Mouse (Mus musculus) MEL (cell line): ENCODE data around the gene Lag3. TPM values are rescaled to one million over a fixed set of nuclear protein-coding genes. Genes with fewer than 3 reads are reported as not detected.
A peak's percentile ranks its signal among the peaks of the same experiment; 100 is the strongest.

Experiments
- DNase-seq: peaks from one replicate; pipeline ENCODE4 v3.0.0; 2011; ENCODE audit warnings: low read depth, low spot score
- H3K27ac ChIP-seq: 2 replicates; pipeline ENCODE4 v1.5.1; 2012; ENCODE audit warnings: low read depth, mild to moderate bottlenecking, control low read depth, low read length, moderate library complexity; ENCODE audit not compliant: control insufficient read depth
- H3K27me3 ChIP-seq, 2 experiments: fragments of 150-350 bp in 1 of 2; sonication (generic) in 1 of 2; 2 replicates each; pipeline ENCODE4 v1.6.1; 2012; ENCODE audit warnings: low read length in 2 of 2, mild to moderate bottlenecking in 2 of 2, improper control_type of control experiment in 1 of 2, moderate library complexity in 1 of 2; ENCODE audit not compliant: insufficient read depth in 2 of 2, control insufficient read depth in 1 of 2
- H3K36me3 ChIP-seq, 2 experiments: 2 replicates each; pipeline ENCODE4 v1.6.1; 2012 to 2014; ENCODE audit warnings: low read length in 2 of 2, improper control_type of control experiment in 1 of 2, inconsistent platforms in 1 of 2, mild to moderate bottlenecking in 1 of 2; ENCODE audit not compliant: insufficient read depth in 2 of 2, control insufficient read depth in 1 of 2
- H3K4me1 ChIP-seq, 2 experiments: fragments of 150-350 bp in 1 of 2; sonication (generic) in 1 of 2; 2 replicates each; pipeline ENCODE4 v1.6.1; 2012; ENCODE audit warnings: low read length in 2 of 2, improper control_type of control experiment in 1 of 2, mild to moderate bottlenecking in 1 of 2; ENCODE audit not compliant: insufficient read depth in 2 of 2, control insufficient read depth in 1 of 2
- H3K4me3 ChIP-seq, 2 experiments: fragments of 150-350 bp in 1 of 2; sonication (generic) in 1 of 2; 2 replicates each; pipeline ENCODE4 v1.5.1; 2012; ENCODE audit warnings: low read depth in 2 of 2, low read length in 2 of 2, mild to moderate bottlenecking in 2 of 2, moderate library complexity in 2 of 2, control low read depth in 1 of 2, improper control_type of control experiment in 1 of 2; ENCODE audit not compliant: control insufficient read depth in 1 of 2, insufficient read depth in 1 of 2
- H3K79me2 ChIP-seq: 2 replicates; pipeline ENCODE4 v1.6.1; 2012; ENCODE audit warnings: mild to moderate bottlenecking, low read length, moderate library complexity; ENCODE audit not compliant: control insufficient read depth, poor library complexity, insufficient read depth
- H3K9ac ChIP-seq: 2 replicates; pipeline ENCODE4 v1.6.1; 2012; ENCODE audit warnings: low read depth, mild to moderate bottlenecking, control low read depth, low read length, moderate library complexity; ENCODE audit not compliant: control insufficient read depth, poor library complexity, severe bottlenecking
- H3K9me3 ChIP-seq: fragments of 150-350 bp; sonication (generic); replicated peaks from 2 replicates; pipeline ENCODE4 v1.6.1; 2012; ENCODE audit warnings: mild to moderate bottlenecking, low read length, improper control_type of control experiment, moderate library complexity; ENCODE audit not compliant: insufficient read depth
- BHLHE40 ChIP-seq: IDR thresholded peaks from 2 replicates; pipeline ENCODE4 v1.6.1; 2012; ENCODE audit warnings: low read depth, mild to moderate bottlenecking, inconsistent platforms, low read length, improper control_type of control experiment, borderline replicate concordance
- CHD2 ChIP-seq: IDR thresholded peaks from 2 replicates; pipeline ENCODE4 v1.6.1; 2011; ENCODE audit warnings: low read length, improper control_type of control experiment
- GATA1 ChIP-seq: IDR thresholded peaks from 2 replicates; pipeline ENCODE4 v1.6.1; 2011; ENCODE audit warnings: low read depth, low read length, improper control_type of control experiment
- HCFC1 ChIP-seq: IDR thresholded peaks from 2 replicates; pipeline ENCODE4 v1.6.1; 2012; ENCODE audit warnings: low read depth, mild to moderate bottlenecking, inconsistent platforms, low read length, improper control_type of control experiment, moderate library complexity
- KAT2A ChIP-seq: conservative IDR thresholded peaks from 2 replicates; pipeline ENCODE4 v1.6.1; 2012; ENCODE audit warnings: low read depth, low read length, improper control_type of control experiment, inconsistent platforms
- MAZ ChIP-seq: IDR thresholded peaks from 2 replicates; pipeline ENCODE4 v1.6.1; 2012; ENCODE audit warnings: low read depth, mild to moderate bottlenecking, inconsistent platforms, low read length, improper control_type of control experiment
- MEF2A ChIP-seq: IDR thresholded peaks from 2 replicates; pipeline ENCODE4 v1.6.1; 2014; ENCODE audit warnings: low read depth, mild to moderate bottlenecking, inconsistent platforms, low read length, improper control_type of control experiment; ENCODE audit not compliant: poor library complexity, insufficient replicate concordance, severe bottlenecking; ENCODE audit errors: extremely low read depth
- MXI1 ChIP-seq: IDR thresholded peaks from 2 replicates; pipeline ENCODE4 v1.6.1; 2011; ENCODE audit warnings: mild to moderate bottlenecking, low read depth, low read length, improper control_type of control experiment
- MYB ChIP-seq: IDR thresholded peaks from 2 replicates; pipeline ENCODE4 v1.6.1; 2011; ENCODE audit warnings: mild to moderate bottlenecking, low read depth, low read length, improper control_type of control experiment
- NRF1 ChIP-seq: IDR thresholded peaks from 2 replicates; pipeline ENCODE4 v1.6.1; 2014; ENCODE audit warnings: low read depth, mild to moderate bottlenecking, inconsistent platforms, low read length, improper control_type of control experiment, moderate library complexity; ENCODE audit not compliant: poor library complexity, insufficient read depth, severe bottlenecking
- POLR2AphosphoS2 ChIP-seq: IDR thresholded peaks from 2 replicates; pipeline ENCODE4 v1.6.1; 2011; ENCODE audit warnings: low read length, improper control_type of control experiment
- USF1 ChIP-seq: IDR thresholded peaks from 2 replicates; pipeline ENCODE4 v1.6.1; 2014; ENCODE audit warnings: low read depth, mild to moderate bottlenecking, inconsistent platforms, low read length, improper control_type of control experiment, moderate library complexity
- ZNF384 ChIP-seq: IDR thresholded peaks from 2 replicates; pipeline ENCODE4 v1.6.1; 2012; ENCODE audit warnings: low read depth, mild to moderate bottlenecking, inconsistent platforms, low read length, improper control_type of control experiment
- polyA plus RNA-seq, 2 experiments: library from polyadenylated mRNA; stranded (reverse) in 1 of 2; unstranded in 1 of 2; fragments of >175 nt in 1 of 2; fragments of >200 nt in 1 of 2; gene quantifications; 2 replicates each; pipeline versions ENCODE4 v1.2.1 to v1.2.4; 2012; ENCODE audit warnings: low replicate concordance in 2 of 2, low read depth in 1 of 2; ENCODE audit not compliant: insufficient read length in 2 of 2, insufficient read depth in 1 of 2, missing spikeins in 1 of 2
- total RNA-seq: library from RNA; depleted of rRNA; stranded (reverse); fragments of 300-350 nt; gene quantifications from 2 replicates; pipeline ENCODE4 v1.2.3, GENCODE M21; 2012

The Lag3 gene
- total and polyA plus RNA-seq, 3 experiments, result 0.35 to 1.3 TPM; not detected in 1

DNA sequence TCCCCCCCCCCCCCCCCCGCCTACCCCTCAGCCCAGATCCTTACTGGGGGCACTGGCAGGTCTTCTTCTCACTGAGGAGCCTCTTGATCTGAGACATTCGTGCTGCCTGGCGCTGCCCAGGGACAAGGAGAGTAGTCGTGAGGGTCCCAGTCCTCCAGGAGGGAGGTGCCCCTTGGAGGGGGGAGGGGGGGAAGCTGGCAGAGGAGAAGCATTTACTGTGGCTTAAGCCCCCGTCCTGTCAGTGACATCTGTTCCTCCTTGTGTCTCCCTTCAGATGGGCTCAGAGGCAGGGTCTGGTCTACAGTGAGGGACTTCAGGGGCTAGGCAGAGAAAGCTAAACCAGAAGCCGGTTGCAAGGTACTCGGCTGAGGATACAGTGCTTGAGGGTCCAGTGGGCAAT lies 44.9 kb downstream of the Lag3 start:
- H3K9ac ChIP-seq, result no peak overlapping the region
- H3K27ac ChIP-seq, result no peak overlapping the region
- H3K36me3 ChIP-seq, result no peaks in the 10 kb centered on the region
- DNase-seq, result no peak
- no peaks in the 10 kb centered on the region for H3K79me2 ChIP-seq
- H3K27me3 ChIP-seq, result peaks cover 13 to 30% of the 10 kb centered on the region in 2 experiments
- no peaks in the 10 kb centered on the region; a peak in 2 of 4 replicates for H3K4me1 ChIP-seq
- H3K4me3 ChIP-seq, result no peak overlapping the region
- no peaks in the 10 kb centered on the region for H3K9me3 ChIP-seq
- TF ChIP-seq NRF1 (no peak), ZNF384 (no peak), MYB (no peak), BHLHE40 (no peak), HCFC1 (no peak)

DNA sequence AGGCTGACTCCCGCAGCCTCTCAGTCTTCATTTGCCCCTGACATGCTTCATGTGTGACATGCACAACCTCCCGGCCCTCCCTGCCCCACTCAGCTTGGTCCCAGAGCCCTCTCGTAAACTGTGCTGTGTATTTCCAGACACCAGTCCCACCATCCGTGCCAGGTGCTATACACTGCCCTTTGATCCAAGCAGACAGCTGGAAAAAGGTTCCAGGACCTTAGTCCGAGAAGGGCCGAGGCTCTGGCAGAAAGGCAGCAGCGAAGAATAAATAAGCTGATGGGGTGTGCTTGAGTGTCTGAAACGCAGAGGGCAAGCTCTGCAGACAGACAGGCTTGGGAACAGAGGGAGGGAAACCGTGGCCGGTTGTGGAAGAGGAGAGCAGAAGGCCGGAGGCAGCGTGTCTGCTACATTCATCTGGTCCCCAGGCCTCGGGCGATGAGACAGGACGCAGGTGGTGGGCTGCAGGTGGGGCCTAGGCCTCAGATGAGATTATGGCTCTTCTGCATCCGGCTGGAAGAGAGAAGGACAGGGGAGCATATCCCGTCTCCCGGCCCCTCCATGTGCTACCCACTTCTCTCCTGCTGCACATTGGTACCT lies 45.6 kb downstream of the Lag3 start:
- H3K4me3 ChIP-seq, result no peak overlapping the region
- TF ChIP-seq KAT2A, result no peak
- TF ChIP-seq MXI1, result no peak
- no peak for TF ChIP-seq USF1
- no peak for TF ChIP-seq POLR2AphosphoS2
- no peak for TF ChIP-seq CHD2
- TF ChIP-seq MAZ, result no peak
- no peak for TF ChIP-seq HCFC1
- no peak for TF ChIP-seq MEF2A
- TF ChIP-seq, all 39 proteins: peak for 0
- Histone ChIP-seq H3K27me3 (peaks cover 14 to 26% of the 10 kb centered on the region in 2 experiments), H3K79me2 (no peaks in the 10 kb centered on the region), H3K36me3 (no peaks in the 10 kb centered on the region), H3K27ac (no peak overlapping the region), H3K4me1 (no peaks in the 10 kb centered on the region; a peak in 2 of 4 replicates), H3K9me3 (no peaks in the 10 kb centered on the region), H3K9ac (no peak overlapping the region)
- DNase-seq, result no peak

DNA sequence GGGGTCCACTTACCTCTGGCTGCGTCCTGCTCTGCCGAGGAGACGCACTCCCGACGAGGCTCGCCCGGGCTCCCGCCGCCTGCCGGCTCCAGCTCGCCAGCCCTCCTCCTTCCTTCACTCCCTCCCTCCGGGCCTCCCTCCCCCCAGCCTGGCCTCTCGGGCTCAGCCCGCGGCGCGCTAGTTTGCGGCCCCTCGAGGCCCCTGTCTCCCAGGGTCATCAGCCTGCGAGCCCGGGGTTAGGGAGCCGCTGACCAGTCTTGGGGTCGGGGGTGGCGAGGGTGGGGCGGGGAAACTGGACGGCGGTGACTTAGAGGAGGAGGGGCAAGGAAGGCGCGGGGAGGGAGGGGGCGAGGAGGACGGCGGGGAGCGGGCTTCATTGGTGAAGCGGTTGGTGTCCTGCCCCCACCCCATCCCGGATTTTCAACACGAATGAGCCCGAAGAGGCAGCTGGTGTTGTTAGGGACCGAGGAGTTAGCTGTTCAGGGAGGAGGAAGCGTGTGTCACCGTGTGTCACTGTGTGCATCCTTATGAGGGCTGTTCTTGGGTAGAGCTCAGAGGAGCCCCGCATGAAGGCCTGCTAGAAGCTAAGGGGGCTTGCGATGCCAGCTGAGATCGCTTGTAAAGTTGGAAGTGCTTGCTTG lies 47.7 kb downstream of the Lag3 start, which contains the start of gene Gpr162:
TSS of gene Gpr162 (minus strand) at position 326 of the 641 bp plus-strand sequence.
- TF ChIP-seq MAZ, result peak; percentile 63; the same call in 1 of the 2 replicates
- no peak for TF ChIP-seq KAT2A
- TF ChIP-seq GATA1, result no peak
- no peak within 1 kb of the TSS for H3K27ac ChIP-seq
- no peaks in the 10 kb centered on the region for H3K79me2 ChIP-seq
- H3K27me3 ChIP-seq, result peaks cover 10 to 14% of the 10 kb centered on the region in 2 experiments
- H3K36me3 ChIP-seq, result no peaks in the 10 kb centered on the region
- H3K4me1 ChIP-seq, result no peaks in the 10 kb centered on the region; a peak in 2 of 4 replicates
- peak within 1 kb of the TSS; percentile 45 to 79 for H3K4me3 ChIP-seq
- peak; percentile 38 for DNase-seq
- H3K9ac ChIP-seq, result peak within 1 kb of the TSS; percentile 67
- H3K9me3 ChIP-seq, result no peaks in the 10 kb centered on the region
